Mouse (Mus musculus): Measurements from ENCODE around the gene H2-D1.

- TF ChIP-seq POLR2A (IDR thresholded peaks at IDR 0.05; ENCODE audit: extremely low read depth, insufficient read depth, low read length) (no peak), CTCF (IDR thresholded peaks at IDR 0.05; ENCODE audit: extremely low read depth, insufficient read depth, low read length) (no peak)
These were observed 16.6 kb downstream of the H2-D1 start for GRCm38 (mm10) chr17:35278957-35279688.
